Mouse (Mus musculus) myocyte (in vitro differentiated cells): ENCODE results near the gene Cbx4. TPM values are rescaled to one million over a fixed set of nuclear protein-coding genes. Genes with fewer than 3 reads are reported as not detected.
A peak's percentile ranks its signal among the peaks of the same experiment; 100 is the strongest.

Experiments used
- H3K27me3 ChIP-seq: one replicate; pipeline ENCODE4 v1.6.1; 2011; ENCODE audit not compliant: control insufficient read depth, insufficient read depth, insufficient read length
- H3K36me3 ChIP-seq: one replicate; pipeline ENCODE4 v1.6.1; 2011; ENCODE audit not compliant: control insufficient read depth, insufficient read depth
- H3K4me2 ChIP-seq: one replicate; pipeline ENCODE4 v1.6.1; 2011; ENCODE audit warnings: low read depth, control low read depth
- H3K4me3 ChIP-seq: one replicate; pipeline ENCODE4 v1.5.1; 2011; ENCODE audit warnings: mild to moderate bottlenecking, control low read depth, moderate library complexity
- H3K79me2 ChIP-seq: one replicate; pipeline ENCODE4 v1.6.1; 2011; ENCODE audit not compliant: control insufficient read depth, insufficient read depth
- H3ac ChIP-seq: one replicate; pipeline ENCODE4 v1.6.1; 2011; ENCODE audit not compliant: control insufficient read depth, insufficient read length
- CEBPB ChIP-seq: IDR thresholded peaks from 2 replicates; pipeline ENCODE4 v1.6.1; 2011; ENCODE audit warnings: mild to moderate bottlenecking, moderate library complexity; ENCODE audit not compliant: poor library complexity, insufficient read depth, severe bottlenecking
- E2F4 ChIP-seq: IDR thresholded peaks from one replicate; pipeline ENCODE4 v1.6.1; 2011; ENCODE audit warnings: mild to moderate bottlenecking, control low read depth, moderate library complexity; ENCODE audit not compliant: insufficient read depth
- MAX ChIP-seq: IDR thresholded peaks from one replicate; pipeline ENCODE4 v1.6.1; 2011; ENCODE audit warnings: low read depth, mild to moderate bottlenecking, control low read depth
- MYOD1 ChIP-seq, 3 experiments: IDR thresholded peaks; one replicate each; pipeline ENCODE4 v1.6.1; 2011; ENCODE audit warnings: control low read depth in 2 of 3, low read depth in 2 of 3, mild to moderate bottlenecking in 2 of 3, moderate library complexity in 1 of 3; ENCODE audit not compliant: insufficient read length in 2 of 3, control insufficient read depth in 1 of 3
- MYOG ChIP-seq, 3 experiments: IDR thresholded peaks; one replicate each; pipeline ENCODE4 v1.6.1; 2011; ENCODE audit warnings: control low read depth in 2 of 3, low read depth in 2 of 3, mild to moderate bottlenecking in 2 of 3; ENCODE audit not compliant: insufficient read length in 2 of 3, control insufficient read depth in 1 of 3, insufficient read depth in 1 of 3
- POLR2A ChIP-seq: IDR thresholded peaks from one replicate; pipeline ENCODE4 v1.6.1; 2011; ENCODE audit warnings: low read depth, mild to moderate bottlenecking, control low read depth, moderate library complexity; ENCODE audit not compliant: insufficient read length
- POLR2AphosphoS2 ChIP-seq: IDR thresholded peaks from one replicate; pipeline ENCODE4 v1.6.1; 2011; ENCODE audit warnings: low read depth, control low read depth; ENCODE audit not compliant: insufficient read length
- REST ChIP-seq: IDR thresholded peaks from one replicate; pipeline ENCODE4 v1.6.1; 2011; ENCODE audit warnings: mild to moderate bottlenecking, control low read depth, moderate library complexity; ENCODE audit not compliant: insufficient read depth, insufficient read length
- SRF ChIP-seq: IDR thresholded peaks from one replicate; pipeline ENCODE4 v1.6.1; 2011; ENCODE audit warnings: low read depth; ENCODE audit not compliant: control insufficient read depth, insufficient read length
- TCF12 ChIP-seq: IDR thresholded peaks from one replicate; pipeline ENCODE4 v1.6.1; 2011; ENCODE audit warnings: mild to moderate bottlenecking, control low read depth; ENCODE audit not compliant: poor library complexity, insufficient read depth, severe bottlenecking
- TCF3 ChIP-seq: IDR thresholded peaks from one replicate; pipeline ENCODE4 v1.6.1; 2011; ENCODE audit warnings: low read depth, control low read depth; ENCODE audit not compliant: insufficient read length
- USF1 ChIP-seq: IDR thresholded peaks from one replicate; pipeline ENCODE4 v1.6.1; 2011; ENCODE audit warnings: low read depth, mild to moderate bottlenecking, control low read depth, moderate library complexity
- polyA plus RNA-seq: library from polyadenylated mRNA; unstranded; fragments of >200 nt; fragmentation: generic; extraction: Trizol; gene quantifications from one replicate; pipeline ENCODE4 v1.2.1, GENCODE M21; 2012; ENCODE audit warnings: missing spikeins

Gene Cbx4
- polyA plus RNA-seq, result 29.9 TPM

GRCm38 (mm10) chr11:119086144-119086971, at the start of gene Cbx4:
TSS of gene Cbx4 (minus strand) at chr11:119086221.
- Histone ChIP-seq H3K4me3 (peak within 1 kb of the TSS; percentile 80), H3K79me2 (peaks cover 27% of the 10 kb centered on the region), H3K4me2 (peak within 1 kb of the TSS; percentile 89), H3K27me3 (peaks cover 7% of the 10 kb centered on the region), H3ac (peak within 1 kb of the TSS; percentile 77), H3K36me3 (peaks cover 4% of the 10 kb centered on the region)
- TF ChIP-seq USF1 (no peak), POLR2AphosphoS2 (peak; percentile 81), E2F4 (no peak), MAX (no peak), MYOG (IDR thresholded peaks at IDR 0.05; ENCODE audit: control insufficient read depth in 1 of 3, insufficient read depth in 1 of 3, insufficient read length in 2 of 3, low read depth in 2 of 3) (no peak), CEBPB (no peak), REST (no peak), MYOD1 (IDR thresholded peaks at IDR 0.05; ENCODE audit: control insufficient read depth in 1 of 3, insufficient read length in 2 of 3, low read depth in 2 of 3) (peak in 1 of 3 experiments; percentile 3), TCF3 (no peak), POLR2A (peak; percentile 84), TCF12 (no peak), SRF (no peak)

- H3K4me3 ChIP-seq, result no peak overlapping the region
- TF ChIP-seq MYOD1 (IDR thresholded peaks at IDR 0.05; ENCODE audit: control insufficient read depth in 1 of 3, insufficient read length in 2 of 3, low read depth in 2 of 3) (no peak), TCF12 (no peak), CEBPB (no peak)
- H3K79me2 ChIP-seq, result no peaks in the 10 kb centered on the region
- H3K27me3 ChIP-seq, result peaks cover 11% of the 10 kb centered on the region
- H3K4me2 ChIP-seq, result no peak overlapping the region
- no peaks in the 10 kb centered on the region for H3K36me3 ChIP-seq
- H3ac ChIP-seq, result no peak overlapping the region
Observed at GRCm38 (mm10) chr11:119134586-119134985, 48.6 kb upstream of the Cbx4 start.

GRCm38 (mm10) chr11:119133437-119134221, 47.6 kb upstream of the Cbx4 start:
- no peak for TF ChIP-seq CEBPB
- no peak for TF ChIP-seq MYOG (IDR thresholded peaks at IDR 0.05; ENCODE audit: control insufficient read depth in 1 of 3, insufficient read depth in 1 of 3, insufficient read length in 2 of 3, low read depth in 2 of 3)
- no peak for TF ChIP-seq E2F4
- no peak for TF ChIP-seq USF1
- no peak for TF ChIP-seq REST
- no peak for TF ChIP-seq MAX
- no peak for TF ChIP-seq TCF12
- no peak for TF ChIP-seq POLR2AphosphoS2
- no peak for TF ChIP-seq TCF3
- TF ChIP-seq SRF, result no peak
- no peak for TF ChIP-seq MYOD1 (IDR thresholded peaks at IDR 0.05; ENCODE audit: control insufficient read depth in 1 of 3, insufficient read length in 2 of 3, low read depth in 2 of 3)
- TF ChIP-seq POLR2A, result no peak
- Histone ChIP-seq H3K4me3 (no peak overlapping the region), H3K4me2 (no peak overlapping the region), H3K27me3 (peaks cover 4% of the 10 kb centered on the region), H3K79me2 (no peaks in the 10 kb centered on the region), H3K36me3 (no peaks in the 10 kb centered on the region), H3ac (no peak overlapping the region)

- H3K4me2 ChIP-seq, result no peak overlapping the region
- peaks cover 3% of the 10 kb centered on the region for H3K27me3 ChIP-seq
- H3K36me3 ChIP-seq, result no peaks in the 10 kb centered on the region
- H3K79me2 ChIP-seq, result no peaks in the 10 kb centered on the region
- H3K4me3 ChIP-seq, result no peak overlapping the region
- H3ac ChIP-seq, result no peak overlapping the region
- TF ChIP-seq TCF12 (no peak), MAX (no peak), USF1 (no peak), MYOD1 (IDR thresholded peaks at IDR 0.05; ENCODE audit: control insufficient read depth in 1 of 3, insufficient read length in 2 of 3, low read depth in 2 of 3) (no peak), TCF3 (no peak), POLR2AphosphoS2 (no peak), MYOG (IDR thresholded peaks at IDR 0.05; ENCODE audit: control insufficient read depth in 1 of 3, insufficient read depth in 1 of 3, insufficient read length in 2 of 3, low read depth in 2 of 3) (no peak), E2F4 (no peak), CEBPB (no peak), SRF (no peak), REST (no peak), POLR2A (no peak)
Observed at GRCm38 (mm10) chr11:119132198-119133035, 46.4 kb upstream of the Cbx4 start.
